Comparison of ENCODE assay signal across 17 mouse cellular contexts in genomic region chr13:34040091-34040490, GRCm38 (mm10).
"Had no signal": no experiment of that assay in that cellular context is flagged by ENCODE, and none has a peak within 500 bp of the region (broad histone marks: within the 10 kb centered on the region; RNA-seq: fewer than 3 reads in every experiment).

No protein-coding gene starts in this region.

- H3K27me3 ChIP-seq: lung, embryonic 15.5 days; megakaryocyte, embryonic 14.5 days; midbrain, embryonic 13.5 days; midbrain, embryonic 15.5 days; neural tube, embryonic 12.5 days; stomach, embryonic 15.5 days had no signal

- H3K36me3 ChIP-seq: lung, embryonic 15.5 days; midbrain, embryonic 15.5 days; stomach, embryonic 15.5 days had no signal

- H3K4me3 ChIP-seq: lung, embryonic 15.5 days; megakaryocyte, embryonic 14.5 days; midbrain, embryonic 13.5 days; midbrain, embryonic 15.5 days; neural tube, embryonic 12.5 days; stomach, embryonic 15.5 days had no signal

- H3K4me2 ChIP-seq: lung, embryonic 15.5 days; midbrain, embryonic 11.5 days; midbrain, embryonic 13.5 days; midbrain, embryonic 15.5 days; neural tube, embryonic 12.5 days; stomach, embryonic 15.5 days had no signal

- H3K9me3 ChIP-seq: lung, embryonic 15.5 days; midbrain, embryonic 13.5 days; midbrain, embryonic 15.5 days; neural tube, embryonic 12.5 days; stomach, embryonic 15.5 days had no signal

- H3K9ac ChIP-seq: lung, embryonic 15.5 days; midbrain, embryonic 13.5 days; midbrain, embryonic 15.5 days; neural tube, embryonic 12.5 days; stomach, embryonic 15.5 days had no signal

- ATAC-seq: lung, postnatal 0 days; midbrain, embryonic 13.5 days; midbrain, embryonic 15.5 days had no signal

- DNase-seq: lung, adult 2 months; lung, postnatal 14 days; lung, postnatal 36 days; right cerebral cortex, postnatal 14 days; thymus, adult 2 months; thymus, postnatal 25 days; thymus, postnatal 4 days had no signal

- H3K27ac ChIP-seq: lung, embryonic 15.5 days; macrophage; midbrain, embryonic 13.5 days; midbrain, embryonic 15.5 days; neural tube, embryonic 12.5 days; stomach, embryonic 15.5 days; stomach, postnatal 0 days had no signal
